Mouse (Mus musculus): ENCODE results near the gene 4933427D14Rik.

DNA sequence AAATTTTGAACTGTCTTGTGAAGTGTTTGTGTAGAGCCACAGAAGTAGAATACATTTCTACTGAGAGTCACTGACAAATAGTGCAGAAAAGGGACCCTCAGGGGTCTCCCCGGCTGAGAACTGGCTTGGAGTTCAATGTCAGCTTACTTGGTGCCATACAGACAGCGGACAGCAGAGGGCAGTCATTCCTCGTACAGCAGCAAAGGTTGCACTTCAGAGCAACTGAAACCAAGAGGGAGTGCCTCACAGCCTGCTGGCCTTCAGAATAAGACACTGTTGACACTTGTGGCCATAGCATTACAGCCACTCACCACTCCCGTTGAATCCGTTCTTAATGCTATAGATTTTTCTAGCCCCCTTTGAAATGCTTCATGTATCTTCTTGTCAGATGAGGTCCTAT lies 17.6 kb upstream of the 4933427D14Rik start:
- TF ChIP-seq EP300 (IDR thresholded peaks at IDR 0.05; ENCODE audit: low read depth): no peak
- peak; percentile 93 for TF ChIP-seq CTCF (IDR thresholded peaks at IDR 0.05; ENCODE audit: low read depth)

Data from heart, postnatal 0 days (tissue).